Mouse (Mus musculus) cortical plate, adult 2 months (tissue): ENCODE measurements around the gene Spag8. TPM values are rescaled to one million over a fixed set of nuclear protein-coding genes. Genes with fewer than 3 reads are reported as not detected.

ENCODE experiments used
- H3K27ac ChIP-seq: fragments of 200-500 bp; 2 replicates; pipeline ENCODE4 v1.5.1; 2012; ENCODE audit warnings: low read length, control low read depth, inconsistent platforms; ENCODE audit not compliant: insufficient read depth
- H3K4me1 ChIP-seq: fragments of 200-500 bp; 2 replicates; pipeline ENCODE4 v1.6.1; 2011; ENCODE audit warnings: low read length; ENCODE audit not compliant: control insufficient read depth, insufficient read depth
- H3K4me3 ChIP-seq: fragments of 200-500 bp; 2 replicates; pipeline ENCODE4 v1.5.1; 2011; ENCODE audit warnings: mild to moderate bottlenecking, low read length, control low read depth; ENCODE audit not compliant: insufficient read depth
- CTCF ChIP-seq: fragments of 200-500 bp; IDR thresholded peaks from 2 replicates; pipeline ENCODE4 v1.5.1; 2011; ENCODE audit warnings: mild to moderate bottlenecking, control low read depth, low read length; ENCODE audit not compliant: insufficient read depth; ENCODE audit errors: extremely low read depth
- POLR2A ChIP-seq: fragments of 200-500 bp; IDR thresholded peaks from 2 replicates; pipeline ENCODE4 v1.6.1; 2011; ENCODE audit warnings: mild to moderate bottlenecking, low read length, control low read depth; ENCODE audit not compliant: insufficient read depth; ENCODE audit errors: extremely low read depth
- polyA plus RNA-seq: library from polyadenylated mRNA; depleted of rRNA; stranded (reverse); fragments of >200 nt; gene quantifications from 2 replicates; pipeline ENCODE4 v1.2.3, GENCODE M21; 2012; rRNA removed

Spag8 gene
- polyA plus RNA-seq, 1 experiment: 2.3 TPM

DNA sequence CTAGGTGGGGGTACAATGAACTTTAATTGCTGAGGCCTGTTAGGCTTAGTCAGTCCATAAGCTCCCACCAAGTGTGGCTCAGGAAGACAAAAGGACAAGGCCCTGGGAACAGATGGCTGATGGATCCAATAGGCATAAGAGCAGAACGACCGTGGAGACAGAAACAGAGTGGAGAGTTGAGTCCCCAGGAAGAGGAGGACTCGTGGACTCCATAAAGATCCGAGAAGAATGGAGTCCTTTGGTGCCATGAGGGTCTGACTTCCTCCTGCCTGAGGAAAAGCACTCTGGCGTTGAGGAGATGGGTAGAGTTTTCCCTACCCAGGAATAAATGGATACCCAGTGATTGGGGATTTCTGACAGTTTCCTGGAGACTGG lies 22.7 kb downstream of the Spag8 start:
- Histone ChIP-seq H3K27ac (no peak overlapping the region), H3K4me1 (no peaks in the 10 kb centered on the region), H3K4me3 (peak overlapping the region; percentile 83; the same call in 1 of the 2 replicates)
- TF ChIP-seq POLR2A (no peak), CTCF (no peak)

- peak; percentile 81 for TF ChIP-seq CTCF
- TF ChIP-seq POLR2A: peak; percentile 43; the same call in 1 of the 2 replicates
- Histone ChIP-seq H3K4me3 (no peak overlapping the region), H3K4me1 (no peaks in the 10 kb centered on the region), H3K27ac (no peak overlapping the region)
Measured at GRCm38 (mm10) chr4:43630030-43630581, 23.3 kb downstream of the Spag8 start.

GRCm38 (mm10) chr4:43629106-43629817 lies 24.1 kb downstream of the Spag8 start:
- Histone ChIP-seq H3K27ac (no peak overlapping the region), H3K4me1 (no peaks in the 10 kb centered on the region), H3K4me3 (no peak overlapping the region)
- no peak for TF ChIP-seq CTCF
- TF ChIP-seq POLR2A: peak; percentile 40; the same call in 1 of the 2 replicates

GRCm38 (mm10) chr4:43620146-43620778 lies 33.1 kb downstream of the Spag8 start:
- H3K4me3 ChIP-seq: no peak overlapping the region
- no peak for TF ChIP-seq CTCF
- TF ChIP-seq POLR2A: no peak
- H3K4me1 ChIP-seq: no peaks in the 10 kb centered on the region
- no peak overlapping the region for H3K27ac ChIP-seq

DNA sequence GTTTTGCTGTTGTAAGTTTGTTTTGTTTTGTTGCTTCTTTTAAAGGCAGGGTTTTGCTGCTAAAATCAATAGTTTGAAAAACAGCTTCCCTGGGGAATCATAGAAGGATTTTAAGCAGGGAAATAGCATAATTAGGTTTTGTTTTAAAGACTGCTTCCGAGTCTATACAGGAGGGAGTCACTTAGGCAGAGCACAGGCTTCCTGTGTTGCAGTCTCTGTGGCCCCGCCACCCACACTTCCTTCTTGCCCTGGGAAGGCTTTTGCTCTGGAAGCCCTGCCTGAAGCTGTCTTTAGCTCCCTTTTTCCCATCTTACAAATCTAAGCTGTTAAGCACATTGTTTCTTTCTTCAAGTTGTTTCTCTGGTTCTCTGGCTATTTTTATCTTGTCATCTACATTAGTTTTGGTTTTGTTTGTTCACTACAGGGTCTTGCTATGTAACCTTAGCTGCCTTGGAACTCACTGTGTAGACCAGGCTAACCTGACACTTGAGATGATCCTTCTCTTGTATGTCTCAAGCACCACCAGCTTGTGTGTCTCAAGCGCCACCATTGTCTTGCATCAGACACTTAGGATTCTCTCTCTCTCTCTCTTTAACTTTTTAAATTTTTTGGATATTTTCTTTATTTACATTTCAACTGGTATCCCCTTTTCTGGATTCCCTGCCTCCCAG lies 40.2 kb downstream of the Spag8 start:
- Histone ChIP-seq H3K4me1 (no peaks in the 10 kb centered on the region), H3K4me3 (no peak overlapping the region), H3K27ac (no peak overlapping the region)
- TF ChIP-seq CTCF (no peak), POLR2A (no peak)

DNA sequence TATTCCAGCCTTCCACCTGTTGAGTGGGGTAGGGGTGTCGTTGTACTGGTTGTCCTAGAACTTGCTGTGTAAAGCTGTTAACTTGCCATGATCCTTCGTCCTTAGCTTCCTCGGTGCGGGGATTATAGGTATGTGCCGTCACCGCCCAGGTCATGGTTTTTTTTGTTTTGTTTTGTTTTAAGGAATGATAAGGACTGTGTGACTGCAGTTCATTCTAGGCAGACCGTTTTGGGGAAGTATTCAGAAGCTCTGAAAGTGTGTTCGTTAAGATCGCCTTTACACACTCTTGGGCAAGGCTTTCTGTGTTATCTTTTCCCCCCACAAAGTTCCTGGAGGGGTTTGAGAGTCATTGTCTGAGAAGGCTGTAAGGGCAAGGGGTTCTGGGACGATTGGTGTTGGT lies 40.9 kb downstream of the Spag8 start:
- H3K4me3 ChIP-seq: no peak overlapping the region
- H3K27ac ChIP-seq: no peak overlapping the region
- no peak for TF ChIP-seq CTCF
- no peak for TF ChIP-seq POLR2A
- no peaks in the 10 kb centered on the region for H3K4me1 ChIP-seq

- TF ChIP-seq CTCF (no peak), POLR2A (no peak)
- Histone ChIP-seq H3K4me3 (no peak overlapping the region), H3K4me1 (no peaks in the 10 kb centered on the region), H3K27ac (no peak overlapping the region)
Measured at GRCm38 (mm10) chr4:43604751-43605685, 48.4 kb downstream of the Spag8 start.

- Histone ChIP-seq H3K4me3 (no peak overlapping the region), H3K4me1 (no peaks in the 10 kb centered on the region), H3K27ac (no peak overlapping the region)
- TF ChIP-seq POLR2A: no peak
- TF ChIP-seq CTCF: no peak
Measured at GRCm38 (mm10) chr4:43604099-43604498, 49.3 kb downstream of the Spag8 start.

Other genes starting within 250 kb of the Spag8 start
- 1.8 and 1.9 TPM in 2 replicates for gene Fam166b, start 224.5 kb downstream of the Spag8 start, polyA plus RNA-seq
- 77.0 and 78.5 TPM in 2 replicates for gene Tesk1, start 211.7 kb downstream of the Spag8 start, polyA plus RNA-seq
- 1.0 and 1.8 TPM in 2 replicates for gene Cd72, start 199.0 kb downstream of the Spag8 start, polyA plus RNA-seq
- gene Sit1, start 169.9 kb downstream of the Spag8 start, polyA plus RNA-seq: 0.08 TPM in 1 of 2 replicates, not detected in the other
- gene Ccdc107, start 160.7 kb downstream of the Spag8 start, polyA plus RNA-seq: 75.7 and 82.6 TPM in 2 replicates
- 0.55 and 2.7 TPM in 2 replicates for gene Arhgef39, start 153.9 kb downstream of the Spag8 start, polyA plus RNA-seq
- 0.32 and 0.61 TPM in 2 replicates for gene Car9, start 146.6 kb downstream of the Spag8 start, polyA plus RNA-seq
- gene Tpm2, start 129.8 kb downstream of the Spag8 start, polyA plus RNA-seq: 10.4 and 12.5 TPM in 2 replicates
- 61.8 and 65.9 TPM in 2 replicates for gene Creb3, start 91.3 kb downstream of the Spag8 start, polyA plus RNA-seq
- gene Tln1, start 90.9 kb downstream of the Spag8 start, polyA plus RNA-seq: 44.3 and 46.5 TPM in 2 replicates
- gene Rgp1, start 74.9 kb downstream of the Spag8 start, polyA plus RNA-seq: 35.7 and 38.8 TPM in 2 replicates
- 96.7 and 105 TPM in 2 replicates for gene Gba2, start 74.7 kb downstream of the Spag8 start, polyA plus RNA-seq
- 0.15 and 0.34 TPM in 2 replicates for gene Msmp, start 69.1 kb downstream of the Spag8 start, polyA plus RNA-seq
- 115 and 129 TPM in 2 replicates for gene Npr2, start 21.7 kb downstream of the Spag8 start, polyA plus RNA-seq
- gene Hint2, start 2.9 kb upstream of the Spag8 start, polyA plus RNA-seq: 81.7 and 84.5 TPM in 2 replicates
- gene Tmem8b, start 15.4 kb upstream of the Spag8 start, polyA plus RNA-seq: 36.2 and 36.6 TPM in 2 replicates
- 1.0 TPM in 2 replicates for gene Fam221b, start 15.6 kb upstream of the Spag8 start, polyA plus RNA-seq
- not detected in 2 replicates for gene Olfr70, start 47.2 kb upstream of the Spag8 start, polyA plus RNA-seq
- gene Olfr71, start 56.7 kb upstream of the Spag8 start, polyA plus RNA-seq: not detected in 2 replicates
- gene Hrct1, start 73.6 kb upstream of the Spag8 start, polyA plus RNA-seq: 1.8 and 2.3 TPM in 2 replicates
- 0.89 and 1.1 TPM in 2 replicates for gene Spaar, start 76.4 kb upstream of the Spag8 start, polyA plus RNA-seq
- 0.11 TPM in 1 of 2 replicates, not detected in the other for gene Olfr159, start 117.4 kb upstream of the Spag8 start, polyA plus RNA-seq
- gene Olfr156, start 170.3 kb upstream of the Spag8 start, polyA plus RNA-seq: not detected in 2 replicates
- gene Olfr157, start 186.6 kb upstream of the Spag8 start, polyA plus RNA-seq: not detected in 2 replicates
- gene Olfr155, start 198.0 kb upstream of the Spag8 start, polyA plus RNA-seq: not detected in 2 replicates
- 12.9 and 13.1 TPM in 2 replicates for gene Reck, start 221.9 kb upstream of the Spag8 start, polyA plus RNA-seq